Mouse (Mus musculus): Measurements from ENCODE around the gene Vhl.

DNA sequence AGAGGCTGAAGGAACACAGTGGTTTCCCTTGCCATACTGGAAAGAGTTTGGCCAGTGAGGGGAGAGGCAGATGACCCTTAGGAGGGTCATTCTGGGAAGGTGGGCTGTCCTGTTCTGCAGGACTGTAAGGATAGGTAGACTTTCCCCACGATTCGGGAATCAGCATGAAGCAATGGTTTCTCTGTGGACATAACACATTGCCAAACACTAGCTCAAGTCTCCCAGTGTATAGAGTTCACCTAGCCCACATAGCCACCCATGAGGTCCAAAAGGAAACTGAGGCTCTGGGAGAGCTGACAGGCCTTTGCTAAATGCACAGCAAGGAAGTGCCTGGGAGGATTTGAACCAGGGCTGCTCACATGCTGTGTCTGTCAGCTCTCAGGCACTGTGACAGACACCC is 20.2 kb downstream of the Vhl start:
- TF ChIP-seq EP300 (IDR thresholded peaks at IDR 0.05; ENCODE audit: low read depth) (no peak), CTCF (IDR thresholded peaks at IDR 0.05; ENCODE audit: low read depth) (no peak)
